Mouse (Mus musculus): Measurements from ENCODE around the gene March2.
"Not testable (repeated sequence)": the region's sequence is repeated elsewhere in the genome, so short reads cannot be mapped to it uniquely, and the experiment has no call there.

Gene March2

DNA sequence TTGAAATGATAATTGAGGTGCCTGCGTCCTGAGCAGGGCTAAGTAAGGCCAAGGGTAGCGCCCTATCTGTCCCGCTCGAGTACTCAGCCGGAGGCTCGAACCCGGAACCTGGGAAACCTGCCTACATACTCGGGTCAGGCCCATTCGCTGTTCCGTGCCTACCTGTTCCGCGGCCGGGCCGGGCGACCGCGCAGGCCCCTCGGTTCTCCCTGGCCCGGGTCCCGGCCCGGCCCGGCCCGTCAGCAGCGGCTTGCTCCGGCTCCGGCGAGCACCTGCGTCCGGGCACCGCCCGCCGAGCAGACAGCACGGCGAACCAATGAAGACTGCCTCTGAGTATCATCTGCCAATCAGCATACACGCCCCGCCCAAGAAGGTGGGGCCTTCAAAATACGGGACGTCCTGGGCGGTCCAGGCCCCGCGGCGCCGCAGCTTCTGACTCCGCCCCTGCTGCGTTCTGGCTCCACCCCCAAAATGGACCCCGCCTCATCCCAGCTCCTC is at the start of gene March2:
TSS of gene March2 (minus strand) at position 287 of the 498 bp plus-strand sequence.
- peak; percentile 97 for DNase-seq

DNA sequence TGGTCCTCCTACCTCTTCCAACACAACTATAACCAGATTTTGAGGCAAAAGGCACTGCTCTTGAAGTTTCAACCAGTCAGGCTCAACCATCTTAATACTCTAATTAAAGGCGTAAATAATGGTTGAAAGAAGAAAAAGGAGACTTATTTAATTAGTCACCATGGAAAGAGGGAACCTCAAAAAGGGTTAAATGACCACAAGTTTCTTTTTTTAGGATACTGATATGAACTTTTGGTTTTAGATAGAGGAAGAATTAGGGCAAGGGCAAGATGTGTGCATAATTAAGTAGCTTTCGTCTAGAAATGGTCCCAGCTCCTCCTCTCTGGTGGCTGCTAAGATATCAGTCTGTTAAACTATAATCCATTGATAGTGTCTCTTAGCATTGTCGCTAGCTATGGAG is 47.9 kb upstream of the March2 start:
- no peak for DNase-seq

DNA sequence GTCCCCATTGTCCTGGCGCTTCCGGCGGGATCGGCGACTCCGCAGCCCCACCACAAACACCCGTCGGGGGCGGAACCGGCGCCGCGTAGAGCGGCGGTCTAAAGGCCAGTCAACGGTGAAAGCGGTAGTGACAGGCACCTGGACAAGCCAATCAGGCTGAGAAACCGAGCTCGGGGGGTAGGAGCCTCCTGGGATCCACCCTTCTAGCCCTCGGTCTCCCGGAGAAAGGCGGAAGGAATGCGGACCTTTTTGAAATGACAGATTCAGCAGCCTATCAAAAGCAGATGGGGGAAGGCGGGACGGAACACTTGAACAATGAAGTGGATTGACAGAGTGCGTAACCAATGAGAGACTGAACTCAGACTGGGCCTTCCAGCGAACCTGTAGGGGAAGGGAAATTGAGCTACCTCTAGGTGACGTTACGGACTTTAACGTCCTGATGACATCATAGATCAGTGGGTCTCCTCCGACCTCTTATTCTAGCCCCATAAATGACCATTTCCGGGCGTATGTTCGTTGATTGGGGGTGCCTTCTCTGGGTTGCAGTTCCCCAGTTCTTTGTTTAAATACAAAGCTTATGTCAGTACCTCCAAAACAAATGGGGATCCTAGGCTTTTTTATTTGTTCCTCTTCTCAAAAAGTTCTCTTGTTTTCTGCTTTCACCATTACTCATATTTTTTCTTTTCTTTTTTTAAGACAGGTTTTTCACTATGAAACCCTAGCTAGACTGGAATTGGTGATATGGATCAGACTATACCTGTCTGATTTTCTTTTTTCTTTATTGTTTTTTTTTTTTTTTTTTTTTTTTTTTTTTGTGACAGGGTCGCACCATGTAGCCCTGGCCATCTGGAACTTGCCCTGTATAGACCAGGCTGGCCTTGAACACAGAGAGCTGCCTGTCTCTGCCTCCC is 42.0 kb upstream of the March2 start, which contains the start of gene Rab11b:
TSS of gene Rab11b (minus strand) at position 276 of the 911 bp plus-strand sequence.
- DNase-seq = peak; percentile 100

DNA sequence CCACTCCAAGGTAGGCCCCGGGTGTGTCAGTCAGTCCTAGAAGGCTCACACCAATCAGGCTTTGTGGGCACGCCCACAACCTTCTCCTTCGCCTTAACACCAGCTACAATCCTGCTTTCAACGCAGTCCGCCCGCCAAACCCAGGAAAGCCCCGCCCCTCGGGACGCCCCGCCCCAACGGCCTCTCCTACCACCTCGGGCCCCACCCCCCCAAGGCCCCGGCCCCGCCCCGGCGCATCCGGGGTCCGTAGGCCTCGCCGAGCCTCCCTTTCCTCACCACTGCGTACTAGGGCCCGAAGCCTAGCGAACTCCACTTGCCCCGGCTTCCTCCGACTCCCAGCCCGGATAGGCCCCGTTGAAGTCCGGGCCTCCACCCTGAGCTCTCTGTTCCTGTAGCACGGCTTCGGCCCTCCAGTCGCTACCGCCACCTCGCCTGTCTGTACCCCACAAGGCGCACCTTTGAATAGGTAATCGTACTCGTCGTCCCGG is 41.3 kb upstream of the March2 start:
- peak; percentile 90 for DNase-seq

DNA sequence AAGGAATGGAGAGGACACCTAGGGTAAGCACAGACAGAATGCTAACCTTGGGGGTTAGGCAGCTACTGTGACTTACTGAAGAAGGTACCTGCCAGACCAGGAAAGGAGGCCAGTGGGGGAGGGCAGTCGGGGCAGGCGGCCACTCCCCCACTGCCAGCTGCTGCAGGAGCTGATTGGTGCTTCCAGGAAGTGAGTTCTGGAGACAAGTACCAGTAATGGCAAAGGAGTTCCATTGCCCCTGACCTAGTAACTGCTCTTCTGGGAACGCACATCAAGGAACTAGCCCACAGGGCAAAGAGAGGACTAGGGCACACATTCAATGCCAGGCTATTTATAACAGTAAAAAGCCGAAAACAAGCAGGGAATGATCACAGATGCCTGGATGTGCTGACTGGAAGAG is 38.8 kb upstream of the March2 start:
- no peak for DNase-seq

DNA sequence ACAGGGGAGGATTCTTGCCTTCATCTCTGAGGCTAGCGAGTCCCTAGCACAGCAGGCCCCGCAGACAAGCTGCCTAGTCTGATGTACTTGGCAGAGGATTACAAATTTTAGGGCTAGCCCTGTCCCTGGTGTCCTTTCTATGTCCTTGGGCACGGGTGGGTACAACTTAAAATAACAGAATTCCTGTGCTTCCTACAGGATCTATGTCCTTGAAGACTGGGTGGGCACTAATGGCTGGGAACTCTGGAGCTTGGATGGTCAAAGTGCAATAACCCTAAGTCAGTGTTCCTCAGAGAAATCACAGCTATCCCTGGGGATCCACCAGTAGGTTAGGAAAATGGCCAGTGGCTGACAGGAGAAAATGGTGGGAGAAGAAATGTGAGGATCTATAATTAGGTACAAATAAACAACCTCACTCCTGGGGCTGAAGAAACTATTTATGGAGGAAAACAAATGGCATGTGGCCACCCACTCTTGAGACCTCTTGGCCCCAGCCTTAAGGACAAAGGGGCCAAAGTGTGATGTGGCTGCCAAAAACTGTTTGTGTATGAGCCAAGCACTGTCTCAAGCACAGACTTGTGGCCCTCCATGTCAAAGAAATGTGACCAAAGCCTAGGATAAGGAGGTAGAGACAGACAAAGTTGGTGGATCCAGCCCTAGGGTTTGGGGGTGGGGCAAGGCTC is 37.8 kb upstream of the March2 start:
- no peak for DNase-seq

DNA sequence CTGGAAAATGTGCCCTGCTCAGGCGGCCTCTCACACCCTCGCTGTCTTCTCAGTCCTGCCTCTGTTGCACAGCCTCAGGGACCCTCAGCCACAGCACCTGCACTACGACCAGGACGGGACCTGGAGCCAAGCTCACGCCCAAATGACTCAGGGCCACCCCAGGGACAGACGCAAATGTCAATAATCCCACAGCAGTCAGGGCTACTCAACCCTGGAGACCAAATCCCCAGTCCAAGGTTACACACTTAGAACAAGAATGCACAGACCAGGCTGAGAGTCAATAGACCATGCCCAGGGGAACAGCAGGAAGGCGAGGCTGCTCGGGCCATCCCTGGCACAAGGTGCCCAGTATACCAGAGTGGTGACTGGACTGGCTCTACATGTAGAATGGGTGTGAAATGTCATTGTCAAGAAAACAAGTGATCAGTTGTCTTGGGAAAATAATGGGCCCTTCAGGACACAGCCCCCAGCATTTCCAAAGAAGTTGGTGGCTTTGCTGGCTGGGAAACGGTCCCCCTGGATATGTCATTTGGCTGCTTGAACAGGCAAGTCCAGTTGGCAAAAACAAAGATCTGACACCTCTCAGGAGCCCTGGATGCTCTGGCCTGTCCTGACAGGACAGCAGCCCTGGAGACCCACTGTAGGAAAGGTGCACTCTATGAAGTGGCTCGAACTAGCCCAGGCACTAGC is 37.1 kb upstream of the March2 start:
- DNase-seq = no peak

DNA sequence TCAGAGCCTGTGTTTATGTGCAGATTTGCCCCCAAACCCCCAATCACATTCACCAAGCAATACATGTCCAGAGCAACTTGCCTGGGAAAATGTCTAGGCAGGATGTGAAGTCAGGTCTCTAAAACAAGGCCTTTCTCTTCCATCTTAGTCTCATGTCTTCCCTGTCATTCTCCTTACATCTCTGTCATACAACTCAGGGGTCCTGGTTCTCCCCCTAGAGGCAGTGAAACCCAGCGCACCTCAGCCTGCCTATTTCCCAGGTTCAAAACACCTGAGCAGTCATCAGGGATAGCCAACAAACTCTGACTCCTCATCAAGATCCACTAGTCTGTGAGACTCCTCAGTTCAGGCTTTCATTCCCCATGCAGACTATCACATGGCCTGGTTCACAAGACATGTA is 36.2 kb upstream of the March2 start:
- no peak for DNase-seq

DNA sequence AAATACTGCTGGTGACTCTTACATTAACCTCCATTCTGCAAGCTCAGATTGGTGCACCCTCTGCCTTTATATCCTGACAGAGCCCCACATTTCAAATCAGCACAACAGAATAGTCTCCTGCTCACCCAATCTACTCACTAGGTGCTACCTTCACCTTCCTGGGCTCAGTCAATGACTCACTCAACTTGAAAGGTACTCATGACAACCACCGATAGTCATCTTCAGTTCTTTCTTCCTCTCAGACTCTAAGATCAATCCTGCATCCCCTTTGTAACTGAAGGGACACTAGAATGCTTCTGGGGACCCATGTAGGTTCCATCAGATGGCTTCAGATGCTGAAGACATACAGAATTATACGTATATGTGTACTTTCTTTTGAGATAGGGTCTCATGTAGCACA is 33.8 kb upstream of the March2 start:
- DNase-seq = no peak

DNA sequence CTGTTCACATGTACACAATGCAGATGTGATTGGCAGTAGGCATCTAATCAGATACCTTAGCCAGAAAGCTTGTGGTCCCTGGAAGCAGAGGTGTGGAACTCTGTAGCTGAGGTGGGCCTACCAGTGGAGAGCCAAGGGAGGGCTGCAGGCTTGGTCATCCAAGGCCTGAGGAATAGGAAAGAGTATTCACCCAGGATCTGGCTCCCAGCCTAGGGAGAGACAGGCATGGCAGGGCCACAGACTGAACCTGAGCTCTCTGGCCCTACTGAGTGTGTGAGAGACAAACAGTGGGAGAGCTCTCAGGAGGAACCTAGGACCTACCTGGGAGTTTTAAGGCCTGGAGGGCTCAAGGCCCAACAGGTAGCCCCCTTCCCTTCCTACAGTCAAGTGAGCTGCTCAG is 32.7 kb upstream of the March2 start:
- no peak for DNase-seq

DNA sequence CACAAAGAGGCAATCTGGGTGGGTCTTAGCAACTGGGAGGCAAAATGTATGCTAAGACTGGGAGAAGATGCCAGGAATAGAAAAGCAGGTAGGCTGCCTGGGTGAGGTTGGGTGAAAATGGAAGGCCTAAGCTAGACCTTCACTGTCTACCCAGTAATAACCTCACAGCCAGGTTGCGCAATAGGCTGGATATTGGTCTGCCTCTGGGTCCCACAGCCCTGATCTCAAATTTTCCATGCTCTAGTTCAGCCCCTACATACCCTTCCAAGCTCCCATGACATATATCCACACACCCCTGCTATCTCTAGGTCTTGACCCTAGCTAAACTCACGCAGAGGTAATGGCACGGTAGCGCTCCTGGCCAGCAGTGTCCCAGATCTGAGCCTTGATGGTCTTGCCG is 31.0 kb upstream of the March2 start:
- no peak for DNase-seq

DNA sequence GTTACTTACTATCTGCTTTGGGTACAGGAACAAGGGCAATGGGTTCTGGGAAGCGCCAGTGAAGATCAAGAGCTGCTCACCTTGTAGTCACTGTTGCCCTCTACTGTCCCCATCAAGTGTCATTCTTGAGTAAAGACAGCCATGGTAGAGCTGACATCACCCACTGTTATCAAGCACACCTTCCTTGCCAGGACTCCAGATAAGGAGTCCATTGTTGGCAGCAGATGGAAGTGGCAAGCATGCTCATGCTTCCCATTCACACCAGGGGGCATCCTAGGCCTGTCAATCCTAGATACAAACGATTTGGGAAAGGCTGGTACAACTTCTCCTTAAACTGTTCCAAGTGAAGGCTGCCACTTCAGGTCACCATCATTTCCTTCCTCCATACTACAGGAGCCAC is 27.5 kb upstream of the March2 start:
- DNase-seq = peak; percentile 30

DNA sequence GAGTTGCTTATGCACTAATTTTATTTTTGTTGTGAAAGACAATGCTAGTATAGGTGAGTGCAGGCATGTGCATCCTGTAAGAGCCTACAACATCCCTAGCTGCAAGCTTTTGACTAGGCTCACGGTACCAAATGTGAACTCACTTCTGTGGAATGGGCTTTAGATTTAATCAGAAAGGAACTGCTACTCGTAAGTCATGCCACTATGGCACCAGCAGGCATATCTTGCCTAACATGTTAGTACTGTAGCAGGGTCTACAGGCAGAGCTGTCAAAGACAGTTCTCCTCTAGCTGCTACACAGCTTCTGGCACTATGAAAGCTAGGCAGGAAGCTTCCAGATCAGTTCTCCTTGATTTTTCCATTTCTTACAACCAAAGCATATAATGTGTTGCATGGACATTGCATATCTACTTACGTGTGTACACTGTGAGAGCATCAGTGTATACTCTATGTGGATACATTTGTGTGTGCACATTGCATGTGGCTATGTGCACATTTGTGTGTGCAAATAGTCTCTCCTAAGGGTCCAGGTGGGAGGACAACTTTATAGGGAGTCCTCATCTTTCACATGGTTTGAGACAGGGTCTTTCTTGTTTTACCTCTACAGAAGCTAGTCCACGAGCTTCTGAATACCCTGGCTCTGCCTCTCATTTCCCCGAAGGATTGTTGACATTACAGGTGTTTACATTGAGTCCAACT is 26.4 kb upstream of the March2 start:
- DNase-seq = no peak

DNA sequence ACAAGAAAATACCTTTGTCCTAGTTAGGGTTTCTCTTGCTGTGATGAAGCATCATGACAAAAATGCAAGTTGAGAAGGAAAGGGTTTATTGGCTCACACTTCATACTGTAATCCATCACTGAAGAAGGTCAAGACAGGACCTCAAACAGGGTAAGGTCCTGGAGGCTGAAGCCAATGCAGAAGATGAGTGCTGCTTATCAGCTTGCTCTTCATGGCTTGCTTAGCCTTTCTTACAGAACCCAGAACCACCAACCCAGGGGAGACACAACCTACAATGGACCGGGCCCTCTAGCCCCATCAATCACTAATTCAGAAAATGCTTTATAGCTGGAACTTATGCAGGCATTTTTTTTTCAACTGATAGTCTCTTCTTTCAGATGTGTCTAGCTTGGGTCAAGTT is 23.9 kb upstream of the March2 start:
- DNase-seq = no peak

DNA sequence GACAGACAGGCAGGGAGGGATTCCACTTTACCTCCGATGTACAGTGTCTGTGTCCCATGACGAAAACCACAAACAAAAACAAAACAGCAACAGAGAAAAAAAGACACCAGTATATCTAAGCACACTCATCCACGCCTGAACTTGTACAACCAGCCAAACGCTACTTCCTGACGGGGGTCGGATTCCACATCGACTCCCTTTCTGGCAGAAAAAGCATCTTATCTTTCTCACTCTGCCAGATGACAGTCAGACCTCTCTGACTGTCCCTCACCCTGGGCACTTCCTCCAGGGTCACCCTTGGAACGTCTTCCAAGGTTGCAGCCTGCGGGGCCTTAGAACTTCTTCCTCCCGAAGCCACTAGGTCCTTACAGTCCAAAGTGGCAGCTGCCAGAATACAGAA is 15.1 kb upstream of the March2 start:
- not testable (repeated sequence) for DNase-seq

DNA sequence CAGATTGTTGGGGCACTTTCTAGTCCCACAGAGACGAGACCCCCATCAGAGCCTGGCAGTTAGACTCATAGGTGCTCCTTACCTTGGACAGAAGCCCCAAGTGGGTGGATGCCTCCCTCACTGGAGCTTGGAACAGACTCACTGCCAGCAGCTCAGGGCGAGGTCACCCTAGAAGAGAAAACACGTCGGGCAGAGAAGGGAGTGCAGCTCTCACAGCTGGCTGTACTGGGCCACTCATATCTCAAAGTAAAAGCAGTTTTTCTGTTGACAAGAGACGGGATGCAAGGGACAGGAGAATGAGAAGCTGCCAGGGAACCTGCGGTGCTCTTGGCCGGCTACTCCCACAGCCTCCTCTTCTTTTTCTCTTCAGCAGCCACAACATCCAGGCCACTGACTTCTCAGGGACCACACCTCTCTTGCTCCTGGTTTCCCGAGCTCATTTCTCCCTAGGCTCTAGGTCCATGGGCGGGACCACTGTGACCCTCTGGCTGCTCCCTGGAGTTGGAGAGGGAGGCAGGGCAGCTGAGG is 14.2 kb upstream of the March2 start:
- not testable (repeated sequence) for DNase-seq

DNA sequence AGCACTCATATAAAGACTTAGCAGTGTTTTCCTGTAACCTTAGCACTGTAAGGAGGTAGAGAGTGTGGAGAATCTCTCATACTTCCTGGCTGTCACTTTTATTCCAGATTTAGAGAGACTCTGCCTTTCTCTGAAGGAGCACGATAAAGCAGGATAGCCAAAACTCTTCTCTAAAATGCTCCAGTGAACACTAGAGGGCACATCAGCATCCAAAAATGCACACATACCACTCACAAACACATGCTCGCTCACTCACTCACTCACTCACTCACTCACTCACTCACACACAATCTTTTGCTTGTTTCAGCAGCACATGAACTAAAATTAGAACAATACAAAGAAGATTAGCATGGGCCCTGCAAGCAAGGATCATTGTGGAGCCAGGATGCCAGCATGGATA is 10.7 kb upstream of the March2 start:
- DNase-seq = no peak

DNA sequence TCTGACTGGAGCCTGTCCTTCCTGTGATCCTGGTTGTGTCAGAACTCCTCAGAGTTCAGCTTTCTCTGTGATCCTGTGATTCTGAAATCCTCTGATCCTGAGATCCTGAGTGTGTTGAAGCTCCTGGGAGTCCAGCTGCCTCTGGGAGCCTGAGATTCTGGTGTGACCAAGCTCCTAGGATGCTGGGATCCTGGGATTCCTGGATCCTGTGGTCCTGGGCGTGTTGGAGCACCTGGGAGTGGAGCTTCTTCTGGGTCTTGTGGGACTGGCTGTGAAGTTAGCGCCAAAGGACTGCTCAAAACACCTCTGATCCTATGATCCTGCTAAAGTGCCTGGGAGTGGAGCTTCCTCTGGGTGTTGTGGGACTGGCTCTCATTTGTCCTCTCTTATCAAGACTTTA is 9.9 kb upstream of the March2 start:
- no peak for DNase-seq

DNA sequence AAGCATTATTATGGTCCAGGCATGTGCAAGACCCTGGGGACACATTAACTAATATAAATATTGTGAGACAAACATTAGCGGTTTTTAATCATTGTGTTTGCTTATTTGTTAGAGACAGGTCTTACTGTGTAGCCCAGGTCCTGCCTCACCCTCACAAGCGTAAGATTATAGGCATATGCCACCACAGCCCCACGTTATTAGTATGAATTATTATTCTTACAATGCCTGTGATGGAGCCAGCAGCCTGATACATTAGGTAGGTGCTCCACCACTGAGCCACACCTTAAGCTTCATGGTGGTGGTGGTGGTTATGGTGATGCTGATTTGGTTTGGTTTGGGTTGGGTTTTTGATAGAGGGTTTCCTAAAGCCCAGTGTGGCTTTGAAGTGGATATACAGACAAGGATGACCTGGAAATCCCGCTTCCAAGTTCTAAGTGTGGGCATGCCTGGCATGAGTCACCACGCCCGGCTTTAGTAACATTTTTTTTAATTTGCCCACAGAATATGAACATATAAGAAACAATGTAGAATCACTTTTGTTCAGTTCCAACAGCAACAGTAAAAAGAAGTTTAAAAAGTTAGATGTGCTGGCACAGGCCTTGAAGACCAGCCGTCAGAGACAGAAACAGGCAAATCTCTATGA is 1.4 kb upstream of the March2 start:
- DNase-seq = peak; percentile 40

DNA sequence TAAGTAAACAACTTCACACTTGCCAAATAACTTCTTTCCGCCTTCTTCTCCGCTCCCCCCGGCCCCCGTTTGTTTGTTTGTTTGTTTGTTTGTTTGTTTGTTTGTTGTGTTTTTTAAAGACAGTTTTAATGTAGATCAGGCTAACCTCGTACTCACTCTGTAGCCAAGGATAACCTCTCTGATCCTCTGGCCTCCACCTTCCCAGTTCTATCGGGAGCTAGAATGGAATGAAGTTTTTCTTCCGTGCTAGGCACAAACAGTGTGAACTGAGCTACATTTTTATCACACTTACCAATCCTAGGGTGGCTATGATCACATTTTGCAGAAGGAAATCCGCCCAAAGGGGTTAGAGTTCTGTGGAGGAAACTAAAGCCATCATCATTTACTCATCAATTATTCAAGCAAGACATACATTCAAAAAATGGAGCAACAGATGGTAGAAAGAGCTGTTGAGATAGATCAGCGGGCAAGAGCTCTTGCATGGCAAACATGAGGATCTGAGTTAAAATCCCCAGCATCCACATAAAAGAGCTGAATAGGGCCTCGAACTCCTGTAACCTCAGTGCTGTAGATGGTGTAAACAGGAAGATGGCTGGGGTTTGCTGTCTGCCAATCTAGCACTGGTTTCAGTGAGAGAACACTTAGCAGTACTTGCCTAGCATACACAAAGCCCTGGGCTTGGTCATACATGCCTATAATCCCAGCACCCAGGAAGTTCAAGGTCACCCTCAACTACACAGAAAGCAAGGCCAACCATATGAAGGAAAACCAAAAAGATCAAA is 665 bp upstream of the March2 start:
- no peak for DNase-seq

DNA sequence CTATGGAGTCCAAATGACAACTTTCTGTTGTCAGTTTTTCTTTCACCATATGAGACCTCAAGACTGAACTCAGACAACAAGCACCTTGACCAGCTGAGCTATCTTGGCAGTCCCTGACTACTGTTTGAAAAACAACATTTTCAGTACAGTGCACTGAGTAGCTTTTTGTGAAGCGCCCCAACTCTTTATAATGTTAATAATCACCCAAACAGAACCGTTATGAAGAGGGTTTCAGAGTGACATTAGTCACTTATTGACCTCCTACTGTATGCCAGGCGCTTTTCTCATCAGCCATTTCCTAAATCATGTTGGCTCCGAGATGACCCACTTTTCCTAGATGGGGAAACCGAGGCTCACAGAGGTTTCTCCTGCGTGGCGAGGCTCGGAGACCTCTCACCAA is 488 bp downstream of the March2 start:
- no peak for DNase-seq
